Mouse (Mus musculus) liver, embryonic 14.5 days (tissue): ENCODE measurements around the gene Ttl. TPM values are rescaled to one million over a fixed set of nuclear protein-coding genes. Genes with fewer than 3 reads are reported as not detected.

Source experiments
- ATAC-seq: fragments of 200-750 bp; cut with Nextera tagmentation; 2 replicates; pipeline ENCODE4 v1.8.0; 2017; ENCODE audit warnings: moderate number of reproducible peaks, mild to moderate bottlenecking, moderate library complexity; ENCODE audit not compliant: insufficient read depth
- DNase-seq, 3 experiments: peaks; one replicate each; pipeline ENCODE4 v3.0.0-alpha.2; 2012 to 2013; ENCODE audit warnings: low read depth in 3 of 3, low spot score in 3 of 3
- H3K27ac ChIP-seq: fragments of 300-500 bp; sonication (generic); 2 replicates; pipeline ENCODE4 v1.5.1; 2014; ENCODE audit warnings: moderate library complexity, mild to moderate bottlenecking, control low read depth, inconsistent platforms
- H3K27me3 ChIP-seq: fragments of 300-500 bp; sonication (generic); 2 replicates; pipeline ENCODE4 v1.6.1; 2014; ENCODE audit warnings: mild to moderate bottlenecking, low read length, moderate library complexity; ENCODE audit not compliant: control insufficient read depth, insufficient read depth
- H3K36me3 ChIP-seq: fragments of 300-500 bp; sonication (generic); replicated peaks from 2 replicates; pipeline ENCODE4 v1.6.1; 2014; ENCODE audit warnings: low read depth; ENCODE audit not compliant: control insufficient read depth, insufficient read depth
- H3K4me1 ChIP-seq, 2 experiments: fragments of 200-500 bp in 1 of 2; fragments of 300-500 bp in 1 of 2; sonication (generic) in 1 of 2; replicated peaks; 2 replicates each; pipeline ENCODE4 v1.6.1; 2012 to 2014; ENCODE audit warnings: antibody characterized with exemption in 1 of 2, inconsistent platforms in 1 of 2, low read length in 1 of 2; ENCODE audit not compliant: control insufficient read depth in 2 of 2, insufficient read depth in 2 of 2
- H3K4me2 ChIP-seq: fragments of 300-500 bp; sonication (generic); 2 replicates; pipeline ENCODE4 v1.6.1; 2014; ENCODE audit warnings: low read depth, mild to moderate bottlenecking, control low read depth, moderate library complexity
- H3K4me3 ChIP-seq, 2 experiments: fragments of 200-500 bp in 1 of 2; fragments of 300-500 bp in 1 of 2; sonication (generic) in 1 of 2; 2 replicates each; pipeline ENCODE4 v1.5.1; 2012 to 2014; ENCODE audit warnings: low read depth in 2 of 2, low read length in 2 of 2, mild to moderate bottlenecking in 2 of 2, control low read depth in 1 of 2, inconsistent platforms in 1 of 2, moderate library complexity in 1 of 2; ENCODE audit not compliant: insufficient read depth in 1 of 2
- H3K9ac ChIP-seq: fragments of 300-500 bp; sonication (generic); replicated peaks from 2 replicates; pipeline ENCODE4 v1.6.1; 2014; ENCODE audit warnings: mild to moderate bottlenecking, control low read depth, moderate library complexity
- H3K9me3 ChIP-seq: fragments of 300-500 bp; sonication (generic); 2 replicates; pipeline ENCODE4 v1.6.1; 2016; ENCODE audit warnings: low read length, mixed read lengths; ENCODE audit not compliant: control insufficient read depth
- CTCF ChIP-seq: IDR thresholded peaks from 2 replicates; pipeline ENCODE4 v1.5.1; 2016; ENCODE audit warnings: antibody characterized with exemption, low read depth, control low read depth
- EP300 ChIP-seq: IDR thresholded peaks from 2 replicates; pipeline ENCODE4 v1.6.1; 2016; ENCODE audit warnings: antibody characterized with exemption, low read depth
- WGBS: fragments of 180-500 bp; shearing (Covaris S2); extraction: QIAGEN DNeasy Blood & Tissue Kit; methylation state at CpG from one replicate; pipeline ENCODE4 v1.1.7; 2014; ENCODE audit not compliant: insufficient replicate concordance; 5-methylcytosine and 5-hydroxymethylcytosine counted together
- polyA plus RNA-seq, 2 experiments: library from polyadenylated mRNA; depleted of rRNA in 1 of 2; stranded (reverse) in 1 of 2; unstranded in 1 of 2; fragments of >200 nt; fragmentation: Nextera tagmentation in 1 of 2; extraction: Ambion mirVana in 1 of 2; gene quantifications; 2 replicates each; pipeline versions ENCODE4 v1.2.1 to v1.2.3; 2012 to 2014

Gene Ttl
- polyA plus RNA-seq (2012; rRNA removed) (1.1 and 1.2 TPM in 2 replicates), polyA plus RNA-seq (2014; fragmentation: Nextera tagmentation; extraction: Ambion mirVana) (1.5 TPM in 2 replicates)

GRCm38 (mm10) chr2:129065437-129066282, at the start of gene Ttl:
Gene Ttl, plus strand, starts transcription at chr2:129065942.
- Histone ChIP-seq H3K9me3 (no peaks in the 10 kb centered on the region), H3K4me1 (peaks cover 0 to 9% of the 10 kb centered on the region in 2 experiments; a peak in 2 of 4 replicates), H3K27me3 (no peaks in the 10 kb centered on the region; the same call in 1 of the 2 replicates), H3K9ac (peak within 1 kb of the TSS; percentile 19), H3K4me3 (peak within 1 kb of the TSS; percentile 59 to 75), H3K27ac (no peak within 1 kb of the TSS), H3K36me3 (no peaks in the 10 kb centered on the region), H3K4me2 (peak within 1 kb of the TSS; percentile 66)
- ATAC-seq: peak; percentile 92
- 2% methylated on average over 62 of the region's 62 CpGs for WGBS
- TF ChIP-seq CTCF: no peak
- TF ChIP-seq EP300: no peak
- peak; percentile 51 to 55 (median 53) for DNase-seq

- H3K27ac ChIP-seq: no peak overlapping the region
- ATAC-seq: no peak
- H3K4me2 ChIP-seq: no peak overlapping the region
- no peak overlapping the region for H3K9ac ChIP-seq
- no peak overlapping the region for H3K4me3 ChIP-seq
- 77% methylated on average over 2 of the region's 2 CpGs for WGBS
- no peaks in the 10 kb centered on the region for H3K4me1 ChIP-seq
- no peak for TF ChIP-seq CTCF
- no peak for TF ChIP-seq EP300
- DNase-seq: no peak
- H3K36me3 ChIP-seq: no peaks in the 10 kb centered on the region
- no peaks in the 10 kb centered on the region for H3K27me3 ChIP-seq
- H3K9me3 ChIP-seq: no peaks in the 10 kb centered on the region
Measured at GRCm38 (mm10) chr2:129020106-129020505, 45.6 kb upstream of the Ttl start.

- no peaks in the 10 kb centered on the region for H3K36me3 ChIP-seq
- no peaks in the 10 kb centered on the region for H3K4me1 ChIP-seq
- H3K9ac ChIP-seq: no peak overlapping the region
- 68% methylated on average over 9 of the region's 9 CpGs for WGBS
- no peak overlapping the region for H3K27ac ChIP-seq
- no peak for DNase-seq
- TF ChIP-seq EP300: no peak
- ATAC-seq: no peak
- no peak overlapping the region for H3K4me2 ChIP-seq
- no peaks in the 10 kb centered on the region for H3K9me3 ChIP-seq
- no peaks in the 10 kb centered on the region for H3K27me3 ChIP-seq
- no peak overlapping the region for H3K4me3 ChIP-seq
Measured at GRCm38 (mm10) chr2:129024820-129025219, 40.9 kb upstream of the Ttl start.

- H3K27ac ChIP-seq: no peak overlapping the region
- 58% methylated on average over 5 of the region's 5 CpGs for WGBS
- H3K9me3 ChIP-seq: no peaks in the 10 kb centered on the region
- no peaks in the 10 kb centered on the region for H3K36me3 ChIP-seq
- H3K4me1 ChIP-seq: no peaks in the 10 kb centered on the region
- no peak for TF ChIP-seq CTCF
- no peak for TF ChIP-seq EP300
- H3K4me3 ChIP-seq: no peak overlapping the region
- ATAC-seq (no peak), DNase-seq (no peak)
- H3K9ac ChIP-seq: no peak overlapping the region
- H3K4me2 ChIP-seq: no peak overlapping the region
- peaks cover 30% of the 10 kb centered on the region for H3K27me3 ChIP-seq
Measured at GRCm38 (mm10) chr2:129035381-129035780, 30.4 kb upstream of the Ttl start.

- H3K4me1 ChIP-seq: no peaks in the 10 kb centered on the region
- WGBS: 34% methylated on average over 15 of the region's 15 CpGs
- no peak for ATAC-seq
- no peak overlapping the region for H3K27ac ChIP-seq
- TF ChIP-seq EP300 (no peak), CTCF (no peak)
- no peaks in the 10 kb centered on the region for H3K36me3 ChIP-seq
- H3K9ac ChIP-seq: no peak overlapping the region
- no peak overlapping the region for H3K4me3 ChIP-seq
- peaks cover 30% of the 10 kb centered on the region for H3K27me3 ChIP-seq
- H3K4me2 ChIP-seq: peak overlapping the region; percentile 40
- DNase-seq: no peak
- no peaks in the 10 kb centered on the region for H3K9me3 ChIP-seq
Measured at GRCm38 (mm10) chr2:129038426-129038936, 27.3 kb upstream of the Ttl start.
